Mouse (Mus musculus): ENCODE data around the gene Nkx2-9. TPM values are rescaled to one million over a fixed set of nuclear protein-coding genes. Genes with fewer than 3 reads are reported as not detected.

The Nkx2-9 gene
- polyA plus RNA-seq, 1 experiment from 2014 or later: not detected

DNA sequence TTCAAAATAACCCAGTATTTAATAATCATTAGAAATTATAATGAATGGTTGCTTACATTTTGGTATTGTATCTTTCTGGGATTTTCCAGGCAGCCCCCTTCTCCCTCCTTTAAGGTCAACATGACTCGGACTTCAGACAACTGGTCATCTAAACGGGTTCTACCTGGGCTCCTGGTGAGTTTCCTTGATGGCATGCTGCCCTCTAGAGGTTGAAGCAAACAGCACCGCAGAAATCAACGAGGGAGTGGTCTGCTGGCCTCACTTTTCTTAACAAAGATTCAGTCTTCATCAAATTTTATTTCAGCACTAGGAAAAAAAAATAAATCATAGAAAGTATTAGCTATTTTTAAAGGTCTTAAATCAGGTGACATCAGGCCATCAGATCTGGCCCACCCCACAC is 21.4 kb downstream of the Nkx2-9 start:
- Histone ChIP-seq H3K9ac (replicated peaks) (no peak overlapping the region), H3K9me3 (no peaks in the 10 kb centered on the region), H3K4me1 (no peaks in the 10 kb centered on the region), H3K4me3 (no peak overlapping the region), H3K4me2 (replicated peaks) (no peak overlapping the region), H3K36me3 (no peaks in the 10 kb centered on the region), H3K27ac (replicated peaks) (no peak overlapping the region), H3K27me3 (no peaks in the 10 kb centered on the region; the same call in 1 of the 2 replicates)
- ATAC-seq (replicated peaks): no peak
- WGBS: 13% methylated on average over 4 of the region's 4 CpGs

DNA sequence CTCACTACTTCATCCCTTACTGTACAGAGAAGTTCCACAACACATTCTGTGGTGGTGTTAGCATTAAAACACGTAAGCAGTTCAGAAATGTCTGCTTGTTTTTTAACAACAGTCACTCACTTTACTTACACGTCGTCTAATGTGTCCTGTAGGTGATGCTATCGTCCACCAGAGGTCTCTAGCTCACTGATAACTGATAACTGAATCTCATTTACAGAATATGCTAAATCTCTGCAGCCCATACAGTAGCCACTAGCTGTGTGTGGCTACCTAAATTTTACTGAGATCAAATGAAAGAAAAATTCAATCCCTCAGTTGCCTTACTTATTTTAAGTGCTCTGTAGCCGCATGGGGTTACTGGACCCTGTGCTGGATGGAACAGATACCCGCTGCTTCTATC is 25.3 kb downstream of the Nkx2-9 start:
- H3K27ac ChIP-seq (replicated peaks): no peak overlapping the region
- H3K9me3 ChIP-seq: no peaks in the 10 kb centered on the region
- H3K4me1 ChIP-seq: no peaks in the 10 kb centered on the region
- H3K9ac ChIP-seq (replicated peaks): no peak overlapping the region
- no peak overlapping the region for H3K4me2 ChIP-seq (replicated peaks)
- 32% methylated on average over 6 of the region's 6 CpGs for WGBS
- no peaks in the 10 kb centered on the region; the same call in 1 of the 2 replicates for H3K27me3 ChIP-seq
- H3K4me3 ChIP-seq: no peak overlapping the region
- no peaks in the 10 kb centered on the region for H3K36me3 ChIP-seq
- ATAC-seq (replicated peaks): peak; percentile 80

Other genes starting within 250 kb of the Nkx2-9 start
- 8.2 and 11.0 TPM in 2 replicates for gene Nkx2-1, start 76.4 kb downstream of the Nkx2-9 start, polyA plus RNA-seq (2015; fragmentation: Nextera tagmentation; extraction: Ambion mirVana)
- gene Pax9, start 78.5 kb upstream of the Nkx2-9 start, polyA plus RNA-seq (2015; fragmentation: Nextera tagmentation; extraction: Ambion mirVana): not detected in 2 replicates

Data from forebrain, embryonic 15.5 days (tissue).